Mouse (Mus musculus) brain, adult 2 months (tissue): ENCODE measurements around the gene Asb5.
A peak's percentile ranks its signal among the peaks of the same experiment; 100 is the strongest.

Experiments used
- DNase-seq: peaks from one replicate; pipeline ENCODE4 v3.0.0; 2011; ENCODE audit warnings: low read depth, low spot score

The Asb5 gene

GRCm38 (mm10) chr8:54529382-54530296 lies at the start of gene Asb5, which contains the start of gene Spcs3:
Asb5 (plus strand) TSS chr8:54529580.
Spcs3 (minus strand) TSS chr8:54529998.
- peak; percentile 98 for DNase-seq

GRCm38 (mm10) chr8:54486555-54487273 lies 42.7 kb upstream of the Asb5 start:
- DNase-seq = no peak

- no peak for DNase-seq
These were observed 40.9 kb upstream of the Asb5 start for GRCm38 (mm10) chr8:54488437-54488836.

GRCm38 (mm10) chr8:54491057-54491690 lies 38.2 kb upstream of the Asb5 start:
- peak; percentile 72 for DNase-seq

- no peak for DNase-seq
These were observed 37.4 kb upstream of the Asb5 start for GRCm38 (mm10) chr8:54491934-54492333.

GRCm38 (mm10) chr8:54493110-54493509 lies 36.3 kb upstream of the Asb5 start:
- DNase-seq = peak; percentile 86

- peak; percentile 49 for DNase-seq
These were observed 35.5 kb upstream of the Asb5 start for GRCm38 (mm10) chr8:54493915-54494314.

- DNase-seq = peak; percentile 68
These were observed 26.3 kb upstream of the Asb5 start for GRCm38 (mm10) chr8:54503104-54503503.

GRCm38 (mm10) chr8:54505060-54505459 lies 24.3 kb upstream of the Asb5 start:
- DNase-seq = no peak

- peak; percentile 92 for DNase-seq
These were observed 21.8 kb upstream of the Asb5 start for GRCm38 (mm10) chr8:54507428-54508095.

GRCm38 (mm10) chr8:54508096-54508456 lies 21.3 kb upstream of the Asb5 start:
- peak; percentile 19 for DNase-seq

- peak; percentile 67 for DNase-seq
These were observed 20.6 kb upstream of the Asb5 start for GRCm38 (mm10) chr8:54508814-54509213.

GRCm38 (mm10) chr8:54509221-54509721 lies 20.1 kb upstream of the Asb5 start:
- DNase-seq = peak; percentile 89

GRCm38 (mm10) chr8:54511791-54512190 lies 17.6 kb upstream of the Asb5 start:
- no peak for DNase-seq

- peak; percentile 22 for DNase-seq
These were observed 17.2 kb upstream of the Asb5 start for GRCm38 (mm10) chr8:54512200-54512599.

- DNase-seq = no peak
These were observed 10.5 kb upstream of the Asb5 start for GRCm38 (mm10) chr8:54518756-54519460.

GRCm38 (mm10) chr8:54520516-54520915 lies 8.9 kb upstream of the Asb5 start:
- DNase-seq = no peak

GRCm38 (mm10) chr8:54525606-54526005 lies 3.8 kb upstream of the Asb5 start:
- DNase-seq = no peak

GRCm38 (mm10) chr8:54526700-54527099 lies 2.7 kb upstream of the Asb5 start:
- no peak for DNase-seq

GRCm38 (mm10) chr8:54528571-54528970 lies 809 bp upstream of the Asb5 start:
- DNase-seq = no peak

- no peak for DNase-seq
These were observed 5.8 kb downstream of the Asb5 start for GRCm38 (mm10) chr8:54535172-54535571.
